Mouse (Mus musculus): ENCODE data around the gene Fbh1.
A peak's percentile ranks its signal among the peaks of the same experiment; 100 is the strongest.

The Fbh1 gene

DNA sequence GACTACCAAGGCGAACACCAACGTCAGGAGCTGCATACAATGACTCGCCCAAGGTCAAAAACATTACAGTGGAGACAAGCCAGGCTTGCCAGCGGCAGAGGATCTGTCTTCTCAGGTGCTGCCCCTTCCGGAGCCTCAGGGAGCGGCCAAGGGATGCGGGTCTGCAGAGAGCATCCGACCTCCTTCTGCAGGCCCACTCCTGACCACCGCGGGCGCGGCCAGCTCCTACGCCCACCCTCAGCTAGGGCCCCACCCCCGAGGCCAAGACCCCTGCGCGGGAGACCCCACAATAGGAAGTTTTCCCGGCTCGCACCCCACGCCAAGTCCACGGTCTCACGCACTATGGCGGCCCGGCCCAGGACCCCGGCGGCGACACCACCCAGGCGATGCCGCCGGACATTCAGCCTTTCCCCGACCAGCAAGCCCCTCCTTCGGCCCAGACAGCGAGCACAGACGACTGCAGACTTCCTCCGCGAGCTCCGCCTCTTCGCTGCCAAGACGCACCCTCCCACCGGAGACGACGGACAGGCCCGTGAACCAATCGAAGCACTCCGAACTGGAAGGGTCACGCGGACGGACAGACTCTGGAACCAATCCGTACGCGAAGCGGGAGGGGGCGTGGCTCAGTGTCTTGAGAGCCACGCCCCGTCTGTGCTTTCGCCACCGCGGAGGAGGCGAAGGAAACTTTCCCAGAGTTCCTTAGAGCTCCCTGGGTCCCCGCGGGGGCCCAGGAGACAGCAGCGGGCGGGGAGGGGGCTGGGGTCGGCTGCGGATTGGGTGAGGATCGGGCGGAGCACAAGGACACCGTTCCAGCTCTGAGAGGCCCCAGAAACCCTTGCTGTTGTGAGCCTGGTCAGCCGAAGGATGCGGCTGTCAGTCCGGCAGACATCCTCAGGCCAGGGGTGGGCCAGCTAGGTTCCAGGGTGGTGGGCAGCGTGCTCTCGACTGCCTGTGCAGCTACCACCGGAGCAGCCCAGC is at the start of gene Fbh1, which contains the start of gene Ankrd16:
TSS of gene Fbh1 (minus strand) at position 492 of the 978 bp plus-strand sequence.
TSS of gene Ankrd16 (plus strand) at position 786 of the 978 bp plus-strand sequence.
- DNase-seq: peak; percentile 100

DNA sequence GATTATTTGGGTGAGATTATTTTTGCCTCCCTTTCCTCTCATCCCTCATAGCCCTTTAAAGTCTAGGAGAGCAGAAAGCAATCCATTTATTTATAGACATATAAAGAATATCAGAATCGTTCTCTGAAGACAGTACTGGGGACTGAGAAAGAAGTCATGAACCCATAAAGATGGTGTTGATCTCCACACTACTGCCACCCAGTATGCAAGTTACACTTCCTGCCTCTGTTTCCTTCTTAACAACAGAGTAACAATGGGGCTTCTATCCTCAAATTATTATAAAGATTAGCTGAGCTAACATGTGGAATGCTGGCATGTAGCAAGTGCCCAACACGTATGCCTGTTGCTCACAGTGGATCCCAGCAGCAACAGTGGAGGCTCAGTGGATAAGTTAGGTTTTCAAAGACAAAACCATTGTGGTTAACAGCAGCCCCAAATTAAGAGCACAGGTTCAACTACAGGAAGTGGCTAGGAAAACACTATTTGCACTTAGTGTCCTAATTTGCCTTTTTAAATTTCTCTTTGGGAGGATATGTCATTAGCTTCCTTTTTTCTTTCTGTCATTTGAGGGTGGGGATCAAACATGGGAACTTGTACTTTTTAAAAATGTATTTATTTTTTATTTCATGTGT is 24.0 kb upstream of the Fbh1 start:
- no peak for DNase-seq

DNA sequence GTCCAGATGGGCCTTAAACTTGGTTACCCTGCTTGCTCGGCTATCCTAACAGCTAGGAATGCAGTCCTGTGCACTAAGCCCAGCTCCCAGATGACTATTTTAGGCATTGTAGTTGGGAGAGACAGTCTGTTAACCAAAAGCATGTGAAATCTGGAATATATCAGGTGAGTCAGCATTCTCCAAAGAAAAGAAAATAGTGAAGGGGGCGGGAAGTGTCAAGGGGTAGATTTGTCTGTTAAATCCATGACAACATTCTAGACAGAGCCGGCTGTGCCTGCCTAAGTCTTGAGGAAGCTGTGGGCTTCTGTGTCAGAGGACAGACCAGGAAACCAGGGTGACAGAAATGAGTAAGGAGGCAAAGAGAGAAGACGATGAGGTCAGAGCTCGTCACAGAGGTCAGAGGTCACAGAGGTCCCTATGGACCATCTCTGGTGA is 20.6 kb upstream of the Fbh1 start:
- DNase-seq: no peak

DNA sequence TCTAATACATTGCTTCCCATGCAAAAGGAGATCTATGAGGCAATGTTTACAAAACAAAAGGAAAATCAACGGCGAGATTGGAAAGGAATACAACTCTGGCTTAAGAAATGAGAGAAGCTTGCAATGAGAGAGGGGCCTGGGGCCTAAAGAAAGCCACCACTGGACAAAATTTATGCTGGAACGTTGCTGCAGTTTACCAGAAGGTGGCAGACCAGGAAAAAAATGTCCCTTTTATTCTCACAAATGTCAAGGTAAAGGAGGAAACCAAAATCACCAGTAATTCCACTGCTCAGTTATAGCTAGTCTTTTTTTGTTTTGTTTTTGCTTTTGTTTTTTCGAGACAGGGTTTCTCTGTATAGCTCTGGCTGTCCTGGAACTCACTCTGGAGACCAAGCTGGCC is 17.3 kb upstream of the Fbh1 start:
- DNase-seq: no peak

- peak; percentile 44 for DNase-seq
Observed at GRCm38 (mm10) chr2:11784159-11784558, 6.8 kb upstream of the Fbh1 start.

GRCm38 (mm10) chr2:11778087-11778823 is 873 bp upstream of the Fbh1 start:
- peak; percentile 79 for DNase-seq

DNA sequence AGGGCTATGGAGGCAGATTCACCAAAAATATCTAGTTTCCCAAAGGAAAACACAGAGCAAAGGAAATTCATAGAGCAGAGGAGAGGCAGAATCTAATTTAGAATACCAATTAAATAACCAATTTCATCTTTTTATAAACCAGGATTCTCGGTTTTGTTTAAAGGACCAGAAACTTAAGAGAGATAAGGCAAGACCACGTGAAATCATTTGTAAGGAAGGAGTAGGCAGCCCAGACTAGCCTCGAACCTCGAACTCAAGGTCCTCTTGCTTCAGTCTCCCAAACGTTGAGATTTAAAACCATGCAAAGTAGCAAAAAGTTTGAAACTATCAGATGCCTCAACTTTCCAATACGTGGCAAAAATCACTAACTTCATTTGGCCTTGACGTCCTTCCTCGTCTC is 967 bp downstream of the Fbh1 start:
- no peak for DNase-seq

GRCm38 (mm10) chr2:11775121-11775520 is 2.3 kb downstream of the Fbh1 start:
- DNase-seq: no peak

GRCm38 (mm10) chr2:11774426-11774825 is 3.0 kb downstream of the Fbh1 start:
- no peak for DNase-seq

- no peak for DNase-seq
Observed at GRCm38 (mm10) chr2:11772401-11772800, 5.0 kb downstream of the Fbh1 start.

GRCm38 (mm10) chr2:11771701-11772100 is 5.7 kb downstream of the Fbh1 start:
- no peak for DNase-seq

DNA sequence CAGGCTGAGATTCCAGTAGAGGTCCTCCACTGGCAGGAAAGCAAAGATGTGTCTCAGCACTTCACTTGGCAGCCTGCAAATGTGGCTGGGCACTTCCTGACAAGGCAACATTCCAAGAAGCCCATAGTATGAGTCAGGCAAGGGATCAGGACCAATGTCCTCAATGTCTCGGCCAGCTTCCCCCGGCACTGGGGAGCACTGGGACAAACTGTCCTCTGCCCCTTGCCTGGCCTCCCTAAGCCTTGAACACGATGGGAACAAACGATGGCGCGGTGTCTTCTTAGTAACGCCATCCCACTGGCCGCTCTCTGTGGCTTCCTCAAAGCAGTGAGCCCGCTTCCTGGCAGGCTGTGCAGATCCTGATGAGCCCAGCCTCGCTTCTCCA is 10.2 kb downstream of the Fbh1 start:
- DNase-seq: no peak

GRCm38 (mm10) chr2:11766485-11767160 is 10.8 kb downstream of the Fbh1 start:
- DNase-seq: no peak

DNA sequence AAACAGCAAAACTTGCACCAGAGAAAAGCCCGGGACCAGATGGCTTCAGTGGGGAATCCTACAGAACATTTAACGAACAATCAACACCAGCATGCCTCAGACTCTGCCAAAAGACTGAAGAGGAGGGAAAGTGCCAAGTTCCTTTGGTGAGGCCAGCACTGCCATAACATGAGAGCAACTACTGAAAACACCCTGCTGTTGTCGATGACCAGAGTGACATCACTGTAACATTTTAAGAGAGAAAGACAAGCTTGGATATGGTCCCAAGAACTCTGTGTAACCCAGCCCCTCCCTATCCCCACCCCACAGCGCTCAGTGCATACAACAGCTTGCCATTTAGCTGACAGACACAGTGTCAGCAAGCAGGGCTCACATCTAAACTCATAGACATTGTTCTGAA is 11.7 kb downstream of the Fbh1 start:
- peak; percentile 27 for DNase-seq

DNA sequence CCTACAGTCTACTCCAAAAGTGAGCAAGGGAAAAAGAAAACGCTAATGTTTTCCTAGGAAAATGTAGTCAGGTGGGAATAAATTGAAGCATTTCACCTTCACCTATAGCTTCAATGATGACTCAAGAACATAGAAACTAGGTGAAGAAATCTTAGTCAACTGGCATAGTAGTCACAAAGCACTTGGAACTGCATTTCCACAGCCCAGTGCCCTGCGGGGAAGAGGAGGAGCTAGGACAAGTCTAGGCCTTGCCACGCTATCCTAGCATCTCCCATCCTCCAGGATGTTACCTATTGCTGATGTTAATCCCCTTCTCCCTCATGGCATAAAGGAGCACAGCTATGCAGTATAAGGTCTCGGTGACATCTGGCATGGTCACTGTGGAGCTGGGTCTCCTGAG is 14.8 kb downstream of the Fbh1 start:
- no peak for DNase-seq

DNA sequence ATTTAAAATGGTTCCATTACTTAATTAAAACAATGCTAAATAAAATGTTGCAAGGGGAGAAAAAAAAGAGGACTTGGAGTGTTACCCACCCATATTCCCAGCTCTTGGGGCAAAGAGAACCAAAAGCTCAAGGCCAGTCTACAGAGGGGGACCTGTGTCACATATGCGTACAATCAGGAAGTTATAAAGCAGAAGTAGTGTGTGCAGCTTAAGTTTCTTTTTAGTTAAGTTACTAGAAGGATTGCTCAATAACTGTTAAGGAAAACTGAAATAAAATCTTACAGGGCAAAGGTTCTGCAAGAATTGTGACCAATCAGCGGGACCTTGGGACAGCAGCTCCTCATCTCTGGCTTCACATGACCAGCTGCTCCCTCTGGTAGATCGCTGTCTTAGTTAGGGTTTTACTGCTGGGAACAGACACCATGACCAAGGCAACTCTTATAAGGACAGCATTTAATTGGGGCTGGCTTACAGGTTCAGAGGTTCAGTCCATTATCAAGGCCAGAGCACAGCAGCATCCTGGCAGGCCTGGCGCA is 37.8 kb downstream of the Fbh1 start:
- DNase-seq: no peak

DNA sequence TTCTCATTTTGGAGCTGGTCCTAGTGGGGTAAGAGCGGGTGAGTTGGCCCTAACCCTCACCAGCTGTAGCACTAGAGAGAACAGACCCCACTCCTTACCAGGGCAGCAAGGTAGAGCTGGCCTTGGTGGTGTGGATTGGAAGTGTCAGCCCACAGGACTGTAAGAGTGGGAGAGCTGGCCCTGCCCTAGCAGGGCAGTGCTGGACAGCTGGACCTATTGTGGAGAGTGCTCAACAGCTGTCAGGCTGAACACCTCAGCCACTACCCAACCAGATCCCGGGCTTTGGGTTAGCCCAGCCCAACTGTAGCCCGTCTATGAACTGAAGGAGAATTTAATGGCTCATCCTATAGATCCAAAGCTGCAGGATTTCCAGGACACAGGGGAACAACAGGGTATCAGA is 38.6 kb downstream of the Fbh1 start:
- DNase-seq: no peak

DNA sequence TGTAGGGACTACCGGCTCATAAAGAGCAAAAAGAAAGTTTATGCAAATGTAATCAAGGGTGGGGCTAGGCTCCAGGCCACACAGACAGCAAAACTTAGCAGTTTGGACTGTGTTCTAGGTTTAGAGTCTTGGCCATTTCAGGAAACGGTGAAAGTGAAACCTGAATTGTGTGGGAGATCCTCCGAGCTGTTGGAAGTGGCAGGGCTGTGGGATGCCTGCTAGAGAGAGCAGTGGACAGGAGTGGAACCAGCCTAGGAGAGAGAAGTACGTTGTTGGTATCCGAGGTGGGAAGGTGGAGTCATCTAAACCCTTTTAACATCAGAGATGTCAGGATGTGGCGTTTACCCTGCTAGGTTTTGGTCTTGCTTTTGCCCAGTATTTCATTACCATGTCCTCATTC is 41.5 kb downstream of the Fbh1 start:
- DNase-seq: no peak

GRCm38 (mm10) chr2:11732978-11733377 is 44.4 kb downstream of the Fbh1 start:
- DNase-seq: no peak

DNA sequence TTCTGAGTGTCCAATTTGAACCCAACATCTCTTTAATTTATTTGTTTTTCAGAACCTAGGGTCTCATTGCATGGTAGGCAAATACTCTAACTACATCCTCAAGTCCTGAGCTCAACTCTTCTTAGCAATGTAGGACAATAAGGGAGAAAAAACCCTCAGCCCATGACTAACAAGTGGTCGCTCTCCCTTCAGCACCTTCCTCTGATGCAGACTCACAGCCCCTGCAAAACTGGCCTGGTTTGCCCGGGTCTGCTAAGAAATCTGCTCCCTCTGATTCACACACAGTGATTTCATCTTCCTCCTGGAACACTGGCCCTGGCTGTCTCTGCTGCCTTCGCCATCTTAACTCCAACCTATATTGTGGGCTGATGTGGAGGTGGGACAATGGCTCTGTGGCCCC is 48.3 kb downstream of the Fbh1 start:
- no peak for DNase-seq

- no peak for DNase-seq
Observed at GRCm38 (mm10) chr2:11727574-11727973, 49.8 kb downstream of the Fbh1 start.

- no peak for DNase-seq
Observed at GRCm38 (mm10) chr2:11722564-11722963, 54.8 kb downstream of the Fbh1 start.

GRCm38 (mm10) chr2:11718573-11718972 is 58.8 kb downstream of the Fbh1 start:
- DNase-seq: no peak

All from cerebellum, adult 8-10 months (tissue).